Mouse (Mus musculus): ENCODE measurements at regions not wholly inside any gene's neighbourhood (a gene's known extent, or its start where the extent isn't known, plus 50 kb on each side); places are given as distances from the start of the nearest gene placed in this dataset.

DNA sequence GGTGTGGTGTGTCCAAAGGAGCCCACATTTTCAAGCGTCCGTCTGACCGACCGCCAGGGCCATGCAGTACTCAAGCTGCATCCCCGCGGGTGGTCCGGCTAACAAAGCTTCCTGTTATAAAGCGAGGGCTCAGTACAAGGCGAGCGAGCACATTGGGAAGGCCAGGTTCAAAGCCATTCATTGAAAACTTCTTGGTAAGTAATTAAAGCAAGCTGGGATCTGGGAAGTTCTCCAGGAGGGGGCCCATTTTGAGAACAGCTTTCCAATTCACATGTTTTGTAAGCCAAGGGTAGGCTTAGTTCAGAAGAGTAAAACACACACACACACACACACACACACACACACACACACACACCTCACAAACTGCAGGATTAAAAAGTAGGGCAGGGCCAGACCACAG lies 57.3 kb upstream of the Prep start:
- no peak overlapping the region for H3K9ac ChIP-seq (replicated peaks; ENCODE audit: low read length)
- no peak for TF ChIP-seq CTCF (IDR thresholded peaks at IDR 0.05; ENCODE audit: low read depth)
- no peaks in the 10 kb centered on the region for H3K27me3 ChIP-seq (ENCODE audit: insufficient read depth, low read length)
- H3K4me1 ChIP-seq (ENCODE audit: insufficient read depth, low read length) = no peaks in the 10 kb centered on the region
- no peaks in the 10 kb centered on the region for H3K9me3 ChIP-seq (ENCODE audit: low read length)
- DNase-seq (ENCODE audit: low spot score) = peak; percentile 67
- H3K4me2 ChIP-seq (ENCODE audit: low read depth, low read length) = no peak overlapping the region
- ATAC-seq = peak; percentile 70; the same call in 1 of the 2 replicates
- H3K27ac ChIP-seq = no peak overlapping the region
- H3K36me3 ChIP-seq (ENCODE audit: insufficient read depth, low read length) = no peaks in the 10 kb centered on the region
- WGBS = 22% methylated on average over 10 of the region's 10 CpGs
- H3K4me3 ChIP-seq (ENCODE audit: low read length) = no peak overlapping the region

DNA sequence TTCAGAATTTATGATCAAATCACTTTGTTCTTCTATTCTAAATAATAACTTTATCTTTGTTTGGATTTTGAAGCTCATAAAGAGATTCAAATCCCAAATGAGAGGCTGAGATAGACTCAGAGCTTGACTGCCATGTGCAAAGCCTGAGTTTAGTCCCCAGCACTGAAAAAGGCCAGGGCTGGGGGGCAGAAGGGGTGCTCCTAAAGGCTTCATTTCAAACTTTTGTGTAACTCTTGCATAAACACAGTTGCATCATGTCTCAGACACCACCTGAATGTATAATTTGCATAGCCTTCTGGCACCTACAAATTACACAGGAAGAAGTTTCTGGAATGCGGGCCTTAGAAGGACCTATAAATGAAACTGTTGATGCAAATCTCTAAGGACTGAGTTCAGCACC lies 57.8 kb upstream of the Prep start:
- H3K36me3 ChIP-seq (ENCODE audit: insufficient read depth, low read length) = no peaks in the 10 kb centered on the region
- WGBS = 71% methylated on average over 1 of the region's 1 CpGs
- H3K9me3 ChIP-seq (ENCODE audit: low read length) = no peaks in the 10 kb centered on the region
- H3K9ac ChIP-seq (replicated peaks; ENCODE audit: low read length) = no peak overlapping the region
- H3K27me3 ChIP-seq (ENCODE audit: insufficient read depth, low read length) = no peaks in the 10 kb centered on the region
- DNase-seq (ENCODE audit: low spot score) (no peak), ATAC-seq (no peak)
- no peak for TF ChIP-seq CTCF (IDR thresholded peaks at IDR 0.05; ENCODE audit: low read depth)
- no peaks in the 10 kb centered on the region for H3K4me1 ChIP-seq (ENCODE audit: insufficient read depth, low read length)
- no peak overlapping the region for H3K4me2 ChIP-seq (ENCODE audit: low read depth, low read length)
- H3K4me3 ChIP-seq (ENCODE audit: low read length) = no peak overlapping the region
- H3K27ac ChIP-seq = no peak overlapping the region

DNA sequence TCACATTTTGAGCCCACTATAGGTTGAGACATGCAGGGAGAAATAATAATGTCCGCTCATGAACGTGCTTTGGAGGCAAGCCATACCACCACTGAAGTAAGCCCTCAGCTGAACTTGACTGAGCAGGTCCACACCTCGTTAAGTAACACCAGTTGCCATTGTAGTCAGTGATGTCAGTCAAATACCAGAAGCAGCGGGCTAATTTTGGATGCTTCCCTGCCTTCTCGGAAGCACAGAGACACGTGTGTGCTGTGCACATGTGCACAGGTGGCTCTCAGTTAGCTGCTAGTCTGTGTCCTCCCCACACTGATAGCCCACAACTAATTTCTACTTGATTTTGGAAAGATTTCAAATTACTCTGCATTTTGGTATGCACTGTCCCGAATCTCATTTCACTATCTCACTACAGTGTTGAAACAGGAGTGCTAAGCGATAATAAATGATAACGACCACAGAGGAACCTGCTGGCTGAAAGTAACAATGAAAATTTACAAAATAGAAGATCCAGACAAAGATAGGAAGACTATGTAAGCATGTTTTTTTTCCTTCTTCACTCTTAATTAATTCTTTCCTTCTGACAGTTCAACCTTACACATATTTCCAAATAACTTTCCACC lies 62.9 kb upstream of the Prep start:
- DNase-seq (ENCODE audit: low spot score) = no peak
- Histone ChIP-seq H3K4me1 (ENCODE audit: insufficient read depth, low read length) (no peaks in the 10 kb centered on the region), H3K27ac (no peak overlapping the region), H3K4me2 (ENCODE audit: low read depth, low read length) (no peak overlapping the region), H3K9ac (replicated peaks; ENCODE audit: low read length) (no peak overlapping the region), H3K9me3 (ENCODE audit: low read length) (no peaks in the 10 kb centered on the region), H3K4me3 (ENCODE audit: low read length) (no peak overlapping the region), H3K36me3 (ENCODE audit: insufficient read depth, low read length) (no peaks in the 10 kb centered on the region), H3K27me3 (ENCODE audit: insufficient read depth, low read length) (no peaks in the 10 kb centered on the region)
- 62% methylated on average over 9 of the region's 9 CpGs for WGBS
- TF ChIP-seq CTCF (IDR thresholded peaks at IDR 0.05; ENCODE audit: low read depth) = no peak
- no peak for ATAC-seq

DNA sequence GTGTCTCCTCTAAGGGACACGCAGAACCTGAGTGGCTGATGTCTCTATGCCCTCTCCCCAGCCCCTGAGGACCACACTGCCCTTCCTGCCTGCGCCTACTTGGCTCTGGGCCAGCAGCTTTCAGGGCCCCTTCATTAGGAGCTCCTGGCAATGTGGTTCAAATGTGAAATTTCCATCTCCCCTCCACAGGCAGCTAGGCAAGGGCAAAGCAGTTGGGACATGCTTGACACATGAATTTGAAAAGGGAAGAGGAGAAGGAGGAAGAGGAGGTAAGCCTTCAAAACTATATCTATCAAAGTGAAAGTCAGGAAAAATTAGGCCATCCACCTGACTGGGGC lies 63.7 kb upstream of the Prep start:
- no peaks in the 10 kb centered on the region for H3K36me3 ChIP-seq (ENCODE audit: insufficient read depth, low read length)
- H3K4me3 ChIP-seq (ENCODE audit: low read length) = no peak overlapping the region
- H3K9ac ChIP-seq (replicated peaks; ENCODE audit: low read length) = no peak overlapping the region
- DNase-seq (ENCODE audit: low spot score) (no peak), ATAC-seq (no peak)
- no peaks in the 10 kb centered on the region for H3K27me3 ChIP-seq (ENCODE audit: insufficient read depth, low read length)
- WGBS = 41% methylated on average over 2 of the region's 2 CpGs
- H3K9me3 ChIP-seq (ENCODE audit: low read length) = no peaks in the 10 kb centered on the region
- H3K4me1 ChIP-seq (ENCODE audit: insufficient read depth, low read length) = no peaks in the 10 kb centered on the region
- H3K4me2 ChIP-seq (ENCODE audit: low read depth, low read length) = no peak overlapping the region
- H3K27ac ChIP-seq = no peak overlapping the region
- no peak for TF ChIP-seq CTCF (IDR thresholded peaks at IDR 0.05; ENCODE audit: low read depth)

DNA sequence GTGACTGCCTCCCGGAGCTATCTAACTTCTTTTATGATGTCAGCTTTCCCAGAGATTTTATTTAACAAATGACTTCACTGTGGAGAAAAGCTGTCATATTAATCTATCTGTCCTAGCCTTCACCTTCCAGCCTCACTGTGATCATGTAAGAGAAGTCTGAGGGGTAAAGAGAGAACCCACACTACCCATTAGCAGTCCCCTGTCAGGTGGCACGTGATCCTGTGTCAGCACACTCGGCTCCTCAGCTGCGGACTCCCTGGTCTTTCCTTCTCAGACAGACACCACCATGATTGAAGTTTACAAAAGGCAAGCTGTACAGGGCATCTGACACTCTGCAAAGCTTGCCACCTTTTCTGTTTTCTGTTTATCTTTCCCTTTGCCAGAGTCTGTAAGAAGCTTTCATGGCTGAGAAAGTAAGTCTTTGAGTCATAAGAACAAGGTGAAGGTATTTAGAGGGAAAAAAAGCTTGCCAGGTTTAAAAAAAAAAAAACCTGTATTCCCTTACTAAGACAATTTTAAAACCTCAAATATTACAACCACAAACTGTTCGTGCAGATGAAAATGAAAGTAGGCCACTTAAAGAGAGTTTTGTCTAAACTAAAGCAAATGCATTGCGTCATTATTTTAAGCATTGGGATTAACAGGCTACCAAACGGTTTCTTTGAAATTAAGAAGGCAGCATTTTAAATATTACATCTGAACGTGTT lies 64.2 kb upstream of the Prep start:
- Histone ChIP-seq H3K4me1 (ENCODE audit: insufficient read depth, low read length) (no peaks in the 10 kb centered on the region), H3K36me3 (ENCODE audit: insufficient read depth, low read length) (no peaks in the 10 kb centered on the region), H3K27me3 (ENCODE audit: insufficient read depth, low read length) (no peaks in the 10 kb centered on the region), H3K27ac (no peak overlapping the region), H3K9ac (replicated peaks; ENCODE audit: low read length) (no peak overlapping the region), H3K4me2 (ENCODE audit: low read depth, low read length) (no peak overlapping the region), H3K9me3 (ENCODE audit: low read length) (no peaks in the 10 kb centered on the region), H3K4me3 (ENCODE audit: low read length) (no peak overlapping the region)
- ATAC-seq = no peak
- WGBS = 64% methylated on average over 8 of the region's 8 CpGs
- DNase-seq (ENCODE audit: low spot score) = no peak
- TF ChIP-seq CTCF (IDR thresholded peaks at IDR 0.05; ENCODE audit: low read depth) = no peak

GRCm38 (mm10) chr10:45000873-45001859 lies 65.8 kb upstream of the Prep start:
- peak; percentile 90 for TF ChIP-seq CTCF (IDR thresholded peaks at IDR 0.05; ENCODE audit: low read depth)
- H3K27me3 ChIP-seq (ENCODE audit: insufficient read depth, low read length) = no peaks in the 10 kb centered on the region
- H3K4me3 ChIP-seq (ENCODE audit: low read length) = peak overlapping the region; percentile 43
- no peaks in the 10 kb centered on the region for H3K36me3 ChIP-seq (ENCODE audit: insufficient read depth, low read length)
- no peaks in the 10 kb centered on the region for H3K4me1 ChIP-seq (ENCODE audit: insufficient read depth, low read length)
- ATAC-seq (peak; percentile 70), DNase-seq (ENCODE audit: low spot score) (peak; percentile 83)
- H3K9ac ChIP-seq (replicated peaks; ENCODE audit: low read length) = peak overlapping the region; percentile 56
- no peak overlapping the region for H3K27ac ChIP-seq
- H3K9me3 ChIP-seq (ENCODE audit: low read length) = no peaks in the 10 kb centered on the region
- H3K4me2 ChIP-seq (ENCODE audit: low read depth, low read length) = peak overlapping the region; percentile 91
- WGBS = 49% methylated on average over 12 of the region's 12 CpGs

Data from hindbrain, postnatal 0 days (tissue).